Mouse (Mus musculus): ENCODE measurements around the gene Myom1. TPM values are rescaled to one million over a fixed set of nuclear protein-coding genes. Genes with fewer than 3 reads are reported as not detected.
"Not testable (repeated sequence)": the region's sequence is repeated elsewhere in the genome, so short reads cannot be mapped to it uniquely, and the experiment has no call there.

The Myom1 gene
- polyA plus RNA-seq (2015; fragmentation: Nextera tagmentation; extraction: Ambion mirVana), result 10.6 and 10.8 TPM in 2 replicates

DNA sequence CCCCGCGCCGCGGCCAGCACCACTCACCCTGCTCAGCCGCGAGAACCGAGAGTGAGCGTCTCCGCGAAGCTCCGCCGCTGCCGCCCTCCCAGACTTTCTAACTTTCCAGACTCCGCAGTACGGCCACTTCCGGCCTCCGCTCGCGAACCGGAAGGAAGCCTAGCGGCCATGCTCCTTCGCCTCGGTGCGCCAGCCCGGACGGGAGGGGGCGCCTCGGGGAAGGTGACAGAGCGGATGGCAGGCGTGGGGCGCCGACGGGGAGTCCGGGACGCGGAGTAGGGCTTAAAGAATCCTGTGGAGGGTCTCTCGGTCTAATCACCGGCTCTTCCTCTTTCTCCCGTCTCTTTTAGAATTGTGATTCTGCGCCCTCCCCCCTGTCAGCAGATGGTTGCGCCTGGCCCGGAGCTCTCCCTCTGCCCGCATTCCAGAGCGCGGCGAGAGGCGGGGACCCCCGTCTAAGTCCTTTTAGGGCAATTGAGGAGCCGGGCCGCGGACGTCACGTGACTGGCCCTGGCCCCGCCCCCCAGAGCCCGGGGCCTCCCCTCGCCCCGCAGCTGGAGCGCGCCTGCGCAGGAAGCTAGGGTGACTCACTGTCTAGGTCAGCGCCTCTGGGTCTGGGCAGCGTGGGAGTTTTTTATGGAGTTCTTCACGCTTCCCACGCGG is at the start of gene Myom1:
Myom1 (plus strand) TSS at position 553 of the 663 bp plus-strand sequence.
- no peaks in the 10 kb centered on the region for H3K9me3 ChIP-seq (ENCODE audit: control insufficient read depth, low read length)
- peak within 1 kb of the TSS; percentile 86 for H3K4me3 ChIP-seq (ENCODE audit: low read length)
- H3K36me3 ChIP-seq (ENCODE audit: control insufficient read depth, insufficient read depth, low read length), result no peaks in the 10 kb centered on the region
- H3K27me3 ChIP-seq (replicated peaks; ENCODE audit: control insufficient read depth, insufficient read depth, low read length), result no peaks in the 10 kb centered on the region
- peaks cover 35% of the 10 kb centered on the region for H3K4me1 ChIP-seq (ENCODE audit: control insufficient read depth, insufficient read depth, low read length)
- WGBS, result under 1% methylated on average over 57 of the region's 65 CpGs
- peak within 1 kb of the TSS; percentile 99 for H3K9ac ChIP-seq (ENCODE audit: low read depth, low read length)
- peak; percentile 94 for ATAC-seq
- H3K27ac ChIP-seq (ENCODE audit: low read length), result peak within 1 kb of the TSS; percentile 100
- H3K4me2 ChIP-seq (ENCODE audit: low read depth, low read length), result peak within 1 kb of the TSS; percentile 53

- H3K36me3 ChIP-seq (ENCODE audit: control insufficient read depth, insufficient read depth, low read length); H3K4me1 ChIP-seq (ENCODE audit: control insufficient read depth, insufficient read depth, low read length); H3K27me3 ChIP-seq (replicated peaks; ENCODE audit: control insufficient read depth, insufficient read depth, low read length); H3K27ac ChIP-seq (ENCODE audit: low read length); H3K9ac ChIP-seq (ENCODE audit: low read depth, low read length); H3K4me3 ChIP-seq (ENCODE audit: low read length); H3K4me2 ChIP-seq (ENCODE audit: low read depth, low read length); H3K9me3 ChIP-seq (ENCODE audit: control insufficient read depth, low read length): not testable (repeated sequence)
- 84% methylated on average over 13 of the region's 13 CpGs for whole genome bisulfite sequencing
- peak; percentile 100 for ATAC-seq
Measured at GRCm38 (mm10) chr17:70963546-70963945, 38.9 kb upstream of the Myom1 start.

GRCm38 (mm10) chr17:70965281-70965680 is 37.2 kb upstream of the Myom1 start:
- H3K27ac ChIP-seq (ENCODE audit: low read length), result no peak overlapping the region
- no peak overlapping the region for H3K4me2 ChIP-seq (ENCODE audit: low read depth, low read length)
- H3K4me1 ChIP-seq (ENCODE audit: control insufficient read depth, insufficient read depth, low read length), result no peaks in the 10 kb centered on the region
- H3K36me3 ChIP-seq (ENCODE audit: control insufficient read depth, insufficient read depth, low read length), result no peaks in the 10 kb centered on the region
- H3K27me3 ChIP-seq (replicated peaks; ENCODE audit: control insufficient read depth, insufficient read depth, low read length), result no peaks in the 10 kb centered on the region
- no peak for ATAC-seq
- H3K4me3 ChIP-seq (ENCODE audit: low read length), result no peak overlapping the region
- H3K9ac ChIP-seq (ENCODE audit: low read depth, low read length), result no peak overlapping the region
- no peaks in the 10 kb centered on the region for H3K9me3 ChIP-seq (ENCODE audit: control insufficient read depth, low read length)
- 73% methylated on average over 2 of the region's 2 CpGs for WGBS

DNA sequence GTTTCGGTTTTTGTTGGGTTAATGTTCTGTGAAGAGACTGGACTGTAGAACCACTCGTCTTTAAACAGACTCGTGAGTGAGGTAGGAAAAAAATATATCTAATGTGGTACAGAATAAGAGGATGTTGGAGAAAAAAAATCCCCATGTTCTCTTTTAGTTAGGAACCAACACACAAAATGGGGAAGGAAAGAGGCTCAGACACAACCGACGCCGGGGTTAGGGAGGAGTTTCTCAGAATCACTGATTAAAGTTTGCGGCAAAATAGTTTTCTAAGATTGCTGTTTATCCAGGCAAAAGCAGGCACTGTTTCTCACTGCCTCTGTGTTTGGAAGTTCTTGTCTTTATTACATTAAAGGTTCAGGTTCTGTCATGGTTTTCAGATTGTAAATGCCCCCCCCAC is 36.3 kb upstream of the Myom1 start:
- H3K36me3 ChIP-seq (ENCODE audit: control insufficient read depth, insufficient read depth, low read length), result no peaks in the 10 kb centered on the region
- H3K4me2 ChIP-seq (ENCODE audit: low read depth, low read length), result no peak overlapping the region
- H3K4me1 ChIP-seq (ENCODE audit: control insufficient read depth, insufficient read depth, low read length), result no peaks in the 10 kb centered on the region
- no peak for ATAC-seq
- no peaks in the 10 kb centered on the region for H3K27me3 ChIP-seq (replicated peaks; ENCODE audit: control insufficient read depth, insufficient read depth, low read length)
- H3K27ac ChIP-seq (ENCODE audit: low read length), result no peak overlapping the region
- no peaks in the 10 kb centered on the region for H3K9me3 ChIP-seq (ENCODE audit: control insufficient read depth, low read length)
- 87% methylated on average over 7 of the region's 7 CpGs for WGBS
- H3K4me3 ChIP-seq (ENCODE audit: low read length), result no peak overlapping the region
- no peak overlapping the region for H3K9ac ChIP-seq (ENCODE audit: low read depth, low read length)

DNA sequence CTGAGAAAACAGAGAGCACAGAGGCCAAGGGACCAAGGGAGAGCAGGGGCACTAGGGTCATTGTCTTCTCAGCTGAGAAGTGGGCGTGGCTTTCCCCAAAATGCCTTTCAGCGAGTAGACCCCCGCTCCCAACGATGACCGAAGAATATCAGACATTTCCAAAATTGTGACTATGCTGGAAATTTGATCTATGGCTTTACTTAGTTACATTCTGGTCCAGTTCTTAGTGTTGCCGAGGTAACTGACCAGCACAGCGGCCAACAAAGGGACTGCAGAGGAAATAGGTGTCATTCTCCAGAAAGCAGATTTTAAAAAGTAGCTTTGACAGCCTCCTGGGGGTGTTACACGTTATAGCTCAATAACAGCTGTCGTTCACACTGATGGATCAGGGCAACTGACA is 35.2 kb upstream of the Myom1 start:
- H3K4me3 ChIP-seq (ENCODE audit: low read length), result no peak overlapping the region
- H3K9ac ChIP-seq (ENCODE audit: low read depth, low read length), result no peak overlapping the region
- H3K36me3 ChIP-seq (ENCODE audit: control insufficient read depth, insufficient read depth, low read length), result no peaks in the 10 kb centered on the region
- H3K27ac ChIP-seq (ENCODE audit: low read length), result no peak overlapping the region
- WGBS, result 41% methylated on average over 9 of the region's 9 CpGs
- H3K4me2 ChIP-seq (ENCODE audit: low read depth, low read length), result no peak overlapping the region
- ATAC-seq, result no peak
- no peaks in the 10 kb centered on the region for H3K4me1 ChIP-seq (ENCODE audit: control insufficient read depth, insufficient read depth, low read length)
- no peaks in the 10 kb centered on the region for H3K27me3 ChIP-seq (replicated peaks; ENCODE audit: control insufficient read depth, insufficient read depth, low read length)
- no peaks in the 10 kb centered on the region for H3K9me3 ChIP-seq (ENCODE audit: control insufficient read depth, low read length)

DNA sequence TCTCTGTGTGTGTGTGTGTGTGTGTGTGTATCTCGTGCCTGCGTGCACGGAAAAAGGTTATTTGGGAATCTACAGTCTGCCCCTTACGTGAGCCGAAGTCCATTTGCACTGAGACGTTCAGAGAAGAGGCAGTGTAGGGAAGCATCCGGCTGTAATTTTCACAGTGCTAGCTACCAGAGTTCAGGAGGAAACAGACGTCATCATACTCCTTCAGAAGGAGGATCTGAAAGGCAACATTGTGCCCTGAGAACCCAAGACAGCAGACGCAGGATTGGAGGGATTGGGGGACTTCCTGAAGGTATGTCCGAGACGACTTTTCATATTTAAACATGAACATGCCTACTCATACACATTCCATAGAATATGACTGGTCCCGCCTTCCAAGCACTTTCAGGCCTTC is 34.8 kb upstream of the Myom1 start:
- Histone ChIP-seq H3K4me2 (ENCODE audit: low read depth, low read length) (no peak overlapping the region), H3K36me3 (ENCODE audit: control insufficient read depth, insufficient read depth, low read length) (no peaks in the 10 kb centered on the region), H3K4me1 (ENCODE audit: control insufficient read depth, insufficient read depth, low read length) (no peaks in the 10 kb centered on the region), H3K9ac (ENCODE audit: low read depth, low read length) (no peak overlapping the region), H3K27ac (ENCODE audit: low read length) (no peak overlapping the region), H3K9me3 (ENCODE audit: control insufficient read depth, low read length) (no peaks in the 10 kb centered on the region), H3K27me3 (replicated peaks; ENCODE audit: control insufficient read depth, insufficient read depth, low read length) (no peaks in the 10 kb centered on the region), H3K4me3 (ENCODE audit: low read length) (no peak overlapping the region)
- ATAC-seq, result no peak
- WGBS, result 58% methylated on average over 12 of the region's 12 CpGs

- no peak overlapping the region for H3K9ac ChIP-seq (ENCODE audit: low read depth, low read length)
- 22% methylated on average over 8 of the region's 8 CpGs for WGBS
Measured at GRCm38 (mm10) chr17:70968606-70969191, 33.7 kb upstream of the Myom1 start.

GRCm38 (mm10) chr17:70971206-70971605 is 31.2 kb upstream of the Myom1 start:
- Histone ChIP-seq H3K27ac (ENCODE audit: low read length) (no peak overlapping the region), H3K4me3 (ENCODE audit: low read length) (no peak overlapping the region), H3K27me3 (replicated peaks; ENCODE audit: control insufficient read depth, insufficient read depth, low read length) (no peaks in the 10 kb centered on the region), H3K4me2 (ENCODE audit: low read depth, low read length) (no peak overlapping the region), H3K4me1 (ENCODE audit: control insufficient read depth, insufficient read depth, low read length) (no peaks in the 10 kb centered on the region), H3K9me3 (ENCODE audit: control insufficient read depth, low read length) (no peaks in the 10 kb centered on the region), H3K9ac (ENCODE audit: low read depth, low read length) (0 out of 2 replicates have a peak overlapping the region, but pooled peaks have one; percentile 5), H3K36me3 (ENCODE audit: control insufficient read depth, insufficient read depth, low read length) (peaks cover 6% of the 10 kb centered on the region)
- no peak for ATAC-seq
- 65% methylated on average over 11 of the region's 11 CpGs for WGBS

More at GRCm38 (mm10) chr17:70968606-70969191, 33.7 kb upstream of the Myom1 start:
- Histone ChIP-seq H3K9me3 (ENCODE audit: control insufficient read depth, low read length) (no peaks in the 10 kb centered on the region), H3K27me3 (replicated peaks; ENCODE audit: control insufficient read depth, insufficient read depth, low read length) (no peaks in the 10 kb centered on the region), H3K36me3 (ENCODE audit: control insufficient read depth, insufficient read depth, low read length) (peaks cover 3% of the 10 kb centered on the region), H3K4me1 (ENCODE audit: control insufficient read depth, insufficient read depth, low read length) (no peaks in the 10 kb centered on the region), H3K4me3 (ENCODE audit: low read length) (no peak overlapping the region), H3K4me2 (ENCODE audit: low read depth, low read length) (no peak overlapping the region), H3K27ac (ENCODE audit: low read length) (no peak overlapping the region)
- ATAC-seq, result peak; percentile 57

GRCm38 (mm10) chr17:70973398-70973797 is 29.0 kb upstream of the Myom1 start:
- ATAC-seq, result no peak
- Histone ChIP-seq H3K9ac (ENCODE audit: low read depth, low read length) (no peak overlapping the region), H3K27me3 (replicated peaks; ENCODE audit: control insufficient read depth, insufficient read depth, low read length) (no peaks in the 10 kb centered on the region), H3K4me2 (ENCODE audit: low read depth, low read length) (no peak overlapping the region), H3K4me3 (ENCODE audit: low read length) (no peak overlapping the region), H3K4me1 (ENCODE audit: control insufficient read depth, insufficient read depth, low read length) (no peaks in the 10 kb centered on the region), H3K36me3 (ENCODE audit: control insufficient read depth, insufficient read depth, low read length) (peaks cover 6% of the 10 kb centered on the region), H3K9me3 (ENCODE audit: control insufficient read depth, low read length) (no peaks in the 10 kb centered on the region), H3K27ac (ENCODE audit: low read length) (no peak overlapping the region)
- 83% methylated on average over 9 of the region's 9 CpGs for WGBS
